Mouse (Mus musculus): ENCODE measurements around the gene Gabarap. TPM values are rescaled to one million over a fixed set of nuclear protein-coding genes. Genes with fewer than 3 reads are reported as not detected.

The Gabarap gene
- total and polyA plus RNA-seq, 2 experiments, result 175 to 430 TPM

GRCm38 (mm10) chr11:70001865-70002264, 10.9 kb downstream of the Gabarap start:
- peaks cover 8% of the 10 kb centered on the region for H3K4me1 ChIP-seq (ENCODE audit: control insufficient read depth, insufficient read depth, low read length)
- no peak overlapping the region for H3K4me3 ChIP-seq (ENCODE audit: insufficient read depth, low read depth, low read length)
- peaks cover 6% of the 10 kb centered on the region; the same call in 1 of the 2 replicates for H3K36me3 ChIP-seq (ENCODE audit: control insufficient read depth, insufficient read depth, low read length)
- H3K79me2 ChIP-seq (ENCODE audit: control insufficient read depth, insufficient read depth, low read length), result peaks cover 14% of the 10 kb centered on the region
- no peak overlapping the region for H3K27ac ChIP-seq (replicated peaks; ENCODE audit: insufficient read depth, low read depth, low read length)
- H3K27me3 ChIP-seq (ENCODE audit: control insufficient read depth, insufficient read depth, low read length), result no peaks in the 10 kb centered on the region
- TF ChIP-seq CTCF (IDR thresholded peaks at IDR 0.05; ENCODE audit: low read depth, low read length) (peak; percentile 17; the same call in 1 of the 2 replicates), POLR2A (IDR thresholded peaks at IDR 0.05; ENCODE audit: extremely low read depth, insufficient read depth, low read length) (no peak)
- DNase-seq (ENCODE audit: extremely low read depth, low read depth, low spot score), result peak; percentile 44
- no peak overlapping the region for H3K9ac ChIP-seq (ENCODE audit: low read depth, low read length)

GRCm38 (mm10) chr11:70002471-70002870, 11.5 kb downstream of the Gabarap start:
- Histone ChIP-seq H3K4me3 (ENCODE audit: insufficient read depth, low read depth, low read length) (no peak overlapping the region), H3K27ac (replicated peaks; ENCODE audit: insufficient read depth, low read depth, low read length) (no peak overlapping the region), H3K79me2 (ENCODE audit: control insufficient read depth, insufficient read depth, low read length) (peaks cover 14% of the 10 kb centered on the region), H3K36me3 (ENCODE audit: control insufficient read depth, insufficient read depth, low read length) (peaks cover 7% of the 10 kb centered on the region; the same call in 1 of the 2 replicates), H3K9ac (ENCODE audit: low read depth, low read length) (no peak overlapping the region), H3K4me1 (ENCODE audit: control insufficient read depth, insufficient read depth, low read length) (peaks cover 8% of the 10 kb centered on the region), H3K27me3 (ENCODE audit: control insufficient read depth, insufficient read depth, low read length) (no peaks in the 10 kb centered on the region)
- TF ChIP-seq POLR2A (IDR thresholded peaks at IDR 0.05; ENCODE audit: extremely low read depth, insufficient read depth, low read length) (no peak), CTCF (IDR thresholded peaks at IDR 0.05; ENCODE audit: low read depth, low read length) (no peak)
- 93% methylated on average over 2 of the region's 2 CpGs for WGBS
- no peak for DNase-seq (ENCODE audit: extremely low read depth, low read depth, low spot score)

- no peak for DNase-seq (ENCODE audit: extremely low read depth, low read depth, low spot score)
- H3K4me1 ChIP-seq (ENCODE audit: control insufficient read depth, insufficient read depth, low read length), result peaks cover 8% of the 10 kb centered on the region
- 78% methylated on average over 5 of the region's 5 CpGs for WGBS
- TF ChIP-seq CTCF (IDR thresholded peaks at IDR 0.05; ENCODE audit: low read depth, low read length) (peak; percentile 63), POLR2A (IDR thresholded peaks at IDR 0.05; ENCODE audit: extremely low read depth, insufficient read depth, low read length) (no peak)
- H3K27me3 ChIP-seq (ENCODE audit: control insufficient read depth, insufficient read depth, low read length), result no peaks in the 10 kb centered on the region
- H3K4me3 ChIP-seq (ENCODE audit: insufficient read depth, low read depth, low read length), result no peak overlapping the region
- H3K79me2 ChIP-seq (ENCODE audit: control insufficient read depth, insufficient read depth, low read length), result peaks cover 14% of the 10 kb centered on the region
- H3K9ac ChIP-seq (ENCODE audit: low read depth, low read length), result no peak overlapping the region
- H3K27ac ChIP-seq (replicated peaks; ENCODE audit: insufficient read depth, low read depth, low read length), result no peak overlapping the region
- peaks cover 11% of the 10 kb centered on the region; the same call in 1 of the 2 replicates for H3K36me3 ChIP-seq (ENCODE audit: control insufficient read depth, insufficient read depth, low read length)
Observed at GRCm38 (mm10) chr11:70005521-70005920, 14.6 kb downstream of the Gabarap start.

DNA sequence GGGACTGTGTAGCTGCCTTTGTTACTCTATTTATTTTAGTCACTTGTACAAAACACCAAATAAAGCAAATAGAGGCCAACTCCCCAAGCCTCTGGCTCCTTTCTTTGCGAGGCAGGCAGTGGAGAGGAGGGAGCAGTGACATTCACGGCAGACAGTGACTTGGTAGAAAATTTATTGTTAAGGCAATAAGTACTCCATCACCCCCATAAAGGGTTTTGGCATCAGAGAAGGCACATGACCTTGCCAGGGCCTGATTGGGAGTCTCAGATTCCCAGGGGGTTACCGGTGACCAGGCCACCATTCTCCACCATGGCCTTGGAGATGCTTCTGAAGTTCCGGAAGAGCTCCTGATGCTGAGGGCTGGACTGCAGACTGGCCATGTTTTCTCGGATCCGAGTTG, 19.1 kb downstream of the Gabarap start:
- no peaks in the 10 kb centered on the region for H3K27me3 ChIP-seq (ENCODE audit: control insufficient read depth, insufficient read depth, low read length)
- no peak overlapping the region for H3K9ac ChIP-seq (ENCODE audit: low read depth, low read length)
- DNase-seq (ENCODE audit: extremely low read depth, low read depth, low spot score), result no peak
- no peak for TF ChIP-seq POLR2A (IDR thresholded peaks at IDR 0.05; ENCODE audit: extremely low read depth, insufficient read depth, low read length)
- no peak for TF ChIP-seq CTCF (IDR thresholded peaks at IDR 0.05; ENCODE audit: low read depth, low read length)
- peaks cover 46% of the 10 kb centered on the region for H3K36me3 ChIP-seq (ENCODE audit: control insufficient read depth, insufficient read depth, low read length)
- peaks cover 15% of the 10 kb centered on the region; the same call in 1 of the 2 replicates for H3K79me2 ChIP-seq (ENCODE audit: control insufficient read depth, insufficient read depth, low read length)
- H3K4me1 ChIP-seq (ENCODE audit: control insufficient read depth, insufficient read depth, low read length), result peaks cover 8% of the 10 kb centered on the region
- no peak overlapping the region for H3K4me3 ChIP-seq (ENCODE audit: insufficient read depth, low read depth, low read length)
- no peak overlapping the region for H3K27ac ChIP-seq (replicated peaks; ENCODE audit: insufficient read depth, low read depth, low read length)
- 86% methylated on average over 6 of the region's 6 CpGs for WGBS

GRCm38 (mm10) chr11:70010548-70010947, 19.6 kb downstream of the Gabarap start:
- Histone ChIP-seq H3K79me2 (ENCODE audit: control insufficient read depth, insufficient read depth, low read length) (peaks cover 16% of the 10 kb centered on the region; the same call in 1 of the 2 replicates), H3K27ac (replicated peaks; ENCODE audit: insufficient read depth, low read depth, low read length) (no peak overlapping the region), H3K4me1 (ENCODE audit: control insufficient read depth, insufficient read depth, low read length) (peaks cover 8% of the 10 kb centered on the region), H3K9ac (ENCODE audit: low read depth, low read length) (no peak overlapping the region), H3K4me3 (ENCODE audit: insufficient read depth, low read depth, low read length) (no peak overlapping the region), H3K36me3 (ENCODE audit: control insufficient read depth, insufficient read depth, low read length) (peaks cover 46% of the 10 kb centered on the region), H3K27me3 (ENCODE audit: control insufficient read depth, insufficient read depth, low read length) (no peaks in the 10 kb centered on the region)
- no peak for TF ChIP-seq POLR2A (IDR thresholded peaks at IDR 0.05; ENCODE audit: extremely low read depth, insufficient read depth, low read length)
- no peak for TF ChIP-seq CTCF (IDR thresholded peaks at IDR 0.05; ENCODE audit: low read depth, low read length)
- no peak for DNase-seq (ENCODE audit: extremely low read depth, low read depth, low spot score)
- WGBS, result 71% methylated on average over 12 of the region's 12 CpGs

DNA sequence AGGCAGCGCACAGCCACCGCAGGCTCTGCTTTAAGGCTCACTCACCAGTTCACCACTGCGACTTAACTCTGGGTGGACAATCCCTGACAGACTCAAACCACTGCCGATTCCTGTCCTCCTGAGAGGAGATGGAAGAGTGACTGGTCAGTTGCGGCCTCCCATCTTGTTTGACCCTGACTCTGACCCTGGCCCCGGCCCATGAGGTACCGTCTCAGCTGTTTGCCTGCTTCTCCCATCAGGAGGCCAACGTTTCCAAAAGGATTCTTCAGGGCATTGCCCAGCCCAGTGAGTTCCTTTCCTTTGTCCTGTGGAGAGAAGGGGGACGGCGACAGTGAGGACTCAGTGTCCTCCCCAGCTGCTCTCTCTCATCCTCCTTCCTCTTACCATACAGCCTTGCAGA, 20.0 kb downstream of the Gabarap start:
- H3K79me2 ChIP-seq (ENCODE audit: control insufficient read depth, insufficient read depth, low read length), result peaks cover 16% of the 10 kb centered on the region; the same call in 1 of the 2 replicates
- H3K9ac ChIP-seq (ENCODE audit: low read depth, low read length), result no peak overlapping the region
- H3K4me3 ChIP-seq (ENCODE audit: insufficient read depth, low read depth, low read length), result no peak overlapping the region
- no peaks in the 10 kb centered on the region for H3K27me3 ChIP-seq (ENCODE audit: control insufficient read depth, insufficient read depth, low read length)
- WGBS, result 88% methylated on average over 10 of the region's 10 CpGs
- peaks cover 8% of the 10 kb centered on the region for H3K4me1 ChIP-seq (ENCODE audit: control insufficient read depth, insufficient read depth, low read length)
- DNase-seq (ENCODE audit: extremely low read depth, low read depth, low spot score), result no peak
- no peak overlapping the region for H3K27ac ChIP-seq (replicated peaks; ENCODE audit: insufficient read depth, low read depth, low read length)
- TF ChIP-seq CTCF (IDR thresholded peaks at IDR 0.05; ENCODE audit: low read depth, low read length), result no peak
- TF ChIP-seq POLR2A (IDR thresholded peaks at IDR 0.05; ENCODE audit: extremely low read depth, insufficient read depth, low read length), result no peak
- peaks cover 46% of the 10 kb centered on the region for H3K36me3 ChIP-seq (ENCODE audit: control insufficient read depth, insufficient read depth, low read length)

All from liver, adult 2 months (tissue).